Mouse (Mus musculus): ENCODE data around the gene B2m. TPM values are rescaled to one million over a fixed set of nuclear protein-coding genes. Genes with fewer than 3 reads are reported as not detected.

Gene B2m
- polyA plus RNA-seq, 1 experiment from 2014 or later, result 385 TPM

Other genes starting within 250 kb of the B2m start
- gene Ctdspl2, start 191.7 kb upstream of the B2m start, polyA plus RNA-seq (2015; fragmentation: Nextera tagmentation; extraction: Ambion mirVana), result 31.8 and 34.9 TPM in 2 replicates
- 0.09 and 0.16 TPM in 2 replicates for gene Mageb3, start 191.6 kb upstream of the B2m start, polyA plus RNA-seq (2015; fragmentation: Nextera tagmentation; extraction: Ambion mirVana)
- gene Eif3j1, start 119.1 kb upstream of the B2m start, polyA plus RNA-seq (2015; fragmentation: Nextera tagmentation; extraction: Ambion mirVana), result 9.4 and 10.3 TPM in 2 replicates
- gene Spg11, start 29.3 kb upstream of the B2m start, polyA plus RNA-seq (2015; fragmentation: Nextera tagmentation; extraction: Ambion mirVana), result 7.0 and 7.6 TPM in 2 replicates
- not detected in 2 replicates for gene Trim69, start 13.0 kb downstream of the B2m start, polyA plus RNA-seq (2015; fragmentation: Nextera tagmentation; extraction: Ambion mirVana)
- 0.07 TPM in 1 of 2 replicates, not detected in the other for gene Patl2, start 38.5 kb downstream of the B2m start, polyA plus RNA-seq (2015; fragmentation: Nextera tagmentation; extraction: Ambion mirVana)
- not detected in 2 replicates for gene Terb2, start 38.6 kb downstream of the B2m start, polyA plus RNA-seq (2015; fragmentation: Nextera tagmentation; extraction: Ambion mirVana)
- 90.2 and 104 TPM in 2 replicates for gene Sord, start 87.1 kb downstream of the B2m start, polyA plus RNA-seq (2015; fragmentation: Nextera tagmentation; extraction: Ambion mirVana)
- gene Duox2, start 150.8 kb downstream of the B2m start, polyA plus RNA-seq (2015; fragmentation: Nextera tagmentation; extraction: Ambion mirVana), result 0.06 and 0.07 TPM in 2 replicates
- gene Duoxa2, start 151.2 kb downstream of the B2m start, polyA plus RNA-seq (2015; fragmentation: Nextera tagmentation; extraction: Ambion mirVana), result 0.16 and 0.24 TPM in 2 replicates
- not detected in 2 replicates for gene Duoxa1, start 166.0 kb downstream of the B2m start, polyA plus RNA-seq (2015; fragmentation: Nextera tagmentation; extraction: Ambion mirVana)
- gene Duox1, start 168.0 kb downstream of the B2m start, polyA plus RNA-seq (2015; fragmentation: Nextera tagmentation; extraction: Ambion mirVana), result 0.06 TPM in 1 of 2 replicates, not detected in the other
- gene Shf, start 221.5 kb downstream of the B2m start, polyA plus RNA-seq (2015; fragmentation: Nextera tagmentation; extraction: Ambion mirVana), result 1.9 and 2.2 TPM in 2 replicates